In genomic region chr8:110619208-110619574, GRCm38 (mm10) we compare ENCODE assay signal across 7 mouse cellular contexts. TPM values are rescaled to one million over a fixed set of nuclear protein-coding genes. Genes with fewer than 3 reads are reported as not detected.
DNase-seq lines count a peak whose midpoint lies in the region; ATAC-seq and TF ChIP-seq lines count a peak whose summit lies in the region.

No protein-coding gene starts in this region.

- DNase-seq in spleen, adult 2 months (ENCODE audit: low read depth in 1 of 2, low spot score in 2 of 2): no peak
- no peak for DNase-seq in spleen, postnatal 4 days (ENCODE audit: low spot score in 2 of 2)
- no peak for DNase-seq in liver, embryonic 11.5 days (ENCODE audit: low spot score)
- DNase-seq in layer of hippocampus, adult 8-10 months (ENCODE audit: low spot score in 2 of 2): no peak
- DNase-seq in urinary bladder, postnatal 25 days (ENCODE audit: low spot score): no peak

- H3K4me2 ChIP-seq in liver, embryonic 11.5 days: peak overlapping the region; percentile 93

- H3K27ac ChIP-seq in spleen, adult 2 months (ENCODE audit: insufficient read depth, low read length): no peak overlapping the region
- H3K27ac ChIP-seq in embryonic fibroblast, embryonic 13.5 days (ENCODE audit: insufficient read depth, low read length): no peak overlapping the region
- peak overlapping the region; percentile 63 for H3K27ac ChIP-seq in liver, embryonic 11.5 days (ENCODE audit: low read depth, low read length)
- no peak overlapping the region for H3K27ac ChIP-seq in olfactory bulb, adult 2 months (ENCODE audit: insufficient read depth, low read depth, low read length)

- TF ChIP-seq POLR2A in spleen, adult 2 months (IDR thresholded peaks at IDR 0.05; ENCODE audit: low read depth, low read length): no peak
- TF ChIP-seq POLR2A in embryonic fibroblast, embryonic 13.5 days (IDR thresholded peaks at IDR 0.05; ENCODE audit: low read depth, low read length): no peak; the same call in 1 of the 2 replicates
- no peak for TF ChIP-seq POLR2A in olfactory bulb, adult 2 months (IDR thresholded peaks at IDR 0.05; ENCODE audit: insufficient read depth, low read depth, low read length)

- peak overlapping the region; percentile 84 for H3K4me3 ChIP-seq in spleen, adult 2 months (ENCODE audit: extremely low read depth, insufficient read depth, insufficient read length)
- H3K4me3 ChIP-seq in embryonic fibroblast, embryonic 13.5 days (ENCODE audit: insufficient read depth, low read length): peak overlapping the region; percentile 82
- H3K4me3 ChIP-seq in liver, embryonic 11.5 days (ENCODE audit: low read depth, low read length): peak overlapping the region; percentile 85
- peak overlapping the region; percentile 87 for H3K4me3 ChIP-seq in olfactory bulb, adult 2 months (ENCODE audit: insufficient read depth, low read depth, low read length)

- H3K36me3 ChIP-seq in spleen, adult 2 months (ENCODE audit: control insufficient read depth, insufficient read depth, low read length): no peaks in the 10 kb centered on the region
- no peaks in the 10 kb centered on the region for H3K36me3 ChIP-seq in liver, embryonic 11.5 days (ENCODE audit: control insufficient read depth, insufficient read depth, low read length)

- 17% methylated on average over 8 of the region's 8 CpGs for WGBS in spleen, adult 2 months
- WGBS in liver, embryonic 11.5 days: 17% methylated on average over 8 of the region's 8 CpGs
- WGBS in olfactory bulb, adult 2 months: 15% methylated on average over 8 of the region's 8 CpGs

- no peak for TF ChIP-seq CTCF in spleen, adult 2 months (IDR thresholded peaks at IDR 0.05; ENCODE audit: extremely low read depth, insufficient read depth, insufficient read length, insufficient replicate concordance)
- TF ChIP-seq CTCF in embryonic fibroblast, embryonic 13.5 days (IDR thresholded peaks at IDR 0.05; ENCODE audit: borderline replicate concordance, insufficient read depth, low read length): no peak
- no peak for TF ChIP-seq CTCF in olfactory bulb, adult 2 months (IDR thresholded peaks at IDR 0.05; ENCODE audit: insufficient read depth, low read depth, low read length)

- no peaks in the 10 kb centered on the region for H3K27me3 ChIP-seq in spleen, adult 2 months (ENCODE audit: control insufficient read depth, insufficient read depth, low read length)
- peaks cover 4% of the 10 kb centered on the region; the same call in 1 of the 2 replicates for H3K27me3 ChIP-seq in liver, embryonic 11.5 days (replicated peaks; ENCODE audit: control insufficient read depth, insufficient read depth, low read length)

- ATAC-seq in liver, embryonic 11.5 days (replicated peaks; ENCODE audit: low FRiP score): no peak; the same call in 1 of the 2 replicates

- peak overlapping the region; percentile 75 for H3K9ac ChIP-seq in liver, embryonic 11.5 days (ENCODE audit: low read depth, low read length)

- H3K9me3 ChIP-seq in liver, embryonic 11.5 days (ENCODE audit: control insufficient read depth, low read length): no peaks in the 10 kb centered on the region

- H3K4me1 ChIP-seq in spleen, adult 2 months (ENCODE audit: control insufficient read depth, insufficient read depth, insufficient read length): peaks cover 3% of the 10 kb centered on the region; the same call in 1 of the 2 replicates
- peaks cover 10% of the 10 kb centered on the region for H3K4me1 ChIP-seq in embryonic fibroblast, embryonic 13.5 days (ENCODE audit: control insufficient read depth, insufficient read depth, low read length)
- peaks cover 15% of the 10 kb centered on the region for H3K4me1 ChIP-seq in liver, embryonic 11.5 days (replicated peaks; ENCODE audit: control insufficient read depth, insufficient read depth, low read length)
- peaks cover 6% of the 10 kb centered on the region for H3K4me1 ChIP-seq in olfactory bulb, adult 2 months (ENCODE audit: control insufficient read depth, insufficient read depth, low read length)

RNA-seq across cellular contexts. Expression of gene Vac14, which starts 0.8 kb away (rescaled TPM):
- 34.3 and 42.6 TPM in 2 replicates for polyA plus RNA-seq in spleen, adult 2 months (2012; rRNA removed)
- polyA plus RNA-seq in embryonic fibroblast, embryonic 13.5 days (2011; ENCODE audit: insufficient read length, low read depth, missing spikeins): 21.1 and 22.0 TPM in 2 replicates
- 34.1 and 38.9 TPM in 2 replicates for polyA plus RNA-seq in liver, embryonic 11.5 days (2014; fragmentation: Nextera tagmentation; extraction: Ambion mirVana)
- not detected in 2 replicates for polyA plus RNA-seq in olfactory bulb, adult 2 months (2012; ENCODE audit: insufficient read depth, insufficient read length, low replicate concordance, missing spikeins)
- total RNA-seq in layer of hippocampus, adult 8-10 months (2022): 10 to 100 TPM; 26.8 to 28.2 (median 27.0) TPM
